Mouse (Mus musculus): ENCODE measurements around the gene Rnf19b. TPM values are rescaled to one million over a fixed set of nuclear protein-coding genes. Genes with fewer than 3 reads are reported as not detected.

The Rnf19b gene
- total and polyA plus RNA-seq, 3 experiments: 75.3 to 104 (median 98.3) TPM

DNA sequence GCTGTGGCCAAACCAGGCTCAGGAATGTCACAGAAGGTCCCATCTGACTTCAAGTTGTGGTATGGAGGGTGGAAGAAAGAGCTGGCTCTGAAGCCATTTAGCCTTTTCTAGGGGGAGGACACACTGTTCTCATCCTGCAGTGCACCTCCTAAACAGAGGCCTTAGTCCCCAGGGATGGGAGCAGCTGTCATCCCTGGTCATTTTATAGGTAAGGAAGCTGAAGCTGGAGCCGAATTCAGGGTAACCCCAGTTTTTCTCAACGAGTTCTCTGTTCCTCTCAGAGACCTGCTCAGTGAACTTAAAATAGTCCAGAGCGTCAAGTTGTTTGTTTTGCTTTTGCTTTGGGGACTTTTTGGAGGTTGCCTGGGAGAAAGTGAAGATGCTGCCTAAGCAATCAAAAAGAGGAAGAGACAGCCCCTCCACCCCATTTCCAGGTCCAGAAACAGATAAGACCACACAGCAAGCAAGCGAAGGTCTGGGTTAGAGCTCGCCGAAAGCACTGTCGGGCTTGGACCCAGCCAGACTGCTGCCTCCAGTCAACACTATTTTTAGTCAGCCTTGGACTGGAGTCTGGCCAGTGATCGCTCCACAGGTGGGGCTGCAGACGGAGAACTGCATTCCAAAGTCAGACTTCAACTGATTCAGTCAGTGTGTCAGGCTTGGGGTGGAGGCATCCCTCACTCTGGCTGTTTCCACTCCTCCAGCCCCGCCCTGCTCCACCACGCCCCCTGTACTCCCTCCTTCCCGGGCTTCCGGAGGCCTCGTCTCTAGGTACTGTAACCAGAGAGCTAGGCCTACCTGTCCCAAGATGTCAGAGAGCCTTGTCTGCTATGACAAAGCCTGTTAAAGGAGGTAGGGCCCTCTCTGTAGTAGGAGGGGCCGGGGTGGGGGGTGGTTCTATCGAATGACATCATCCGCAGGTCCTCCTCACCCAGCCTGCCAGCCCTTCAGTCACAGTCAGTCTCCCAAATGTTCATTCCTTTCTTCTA lies 24.8 kb upstream of the Rnf19b start (continued):
- TF ChIP-seq GABPA (IDR thresholded peaks at IDR 0.05; ENCODE audit: insufficient replicate concordance, low read depth, low read length): no peak
- TF ChIP-seq ZC3H11A (IDR thresholded peaks at IDR 0.05; ENCODE audit: low read depth, low read length): no peak
- peak; percentile 88 for TF ChIP-seq ETS1 (conservative IDR thresholded peaks at IDR 0.05; ENCODE audit: low read depth, low read length)
- TF ChIP-seq HCFC1 (IDR thresholded peaks at IDR 0.05; ENCODE audit: low read depth, low read length): no peak
- TF ChIP-seq MAX (IDR thresholded peaks at IDR 0.05; ENCODE audit: low read length): no peak
- TF ChIP-seq ZMIZ1 (IDR thresholded peaks at IDR 0.05; ENCODE audit: low read depth, low read length): no peak
- no peak for TF ChIP-seq ZNF384 (IDR thresholded peaks at IDR 0.05; ENCODE audit: low read depth, low read length)
- TF ChIP-seq CTCF (conservative IDR thresholded peaks at IDR 0.05 in 1 of 2, IDR thresholded peaks at IDR 0.05 in 1 of 2; ENCODE audit: low read depth in 2 of 2, low read length in 2 of 2): no peak
- TF ChIP-seq CHD1 (IDR thresholded peaks at IDR 0.05; ENCODE audit: low read depth, low read length): no peak
- TF ChIP-seq JUND (conservative IDR thresholded peaks at IDR 0.05; ENCODE audit: low read depth, low read length): no peak; the same call in 1 of the 2 replicates
- TF ChIP-seq MAFK (IDR thresholded peaks at IDR 0.05; ENCODE audit: insufficient replicate concordance, low read length): peak; percentile 83
- peak; percentile 95 for TF ChIP-seq MEF2A (IDR thresholded peaks at IDR 0.05; ENCODE audit: borderline replicate concordance, low read depth, low read length)

DNA sequence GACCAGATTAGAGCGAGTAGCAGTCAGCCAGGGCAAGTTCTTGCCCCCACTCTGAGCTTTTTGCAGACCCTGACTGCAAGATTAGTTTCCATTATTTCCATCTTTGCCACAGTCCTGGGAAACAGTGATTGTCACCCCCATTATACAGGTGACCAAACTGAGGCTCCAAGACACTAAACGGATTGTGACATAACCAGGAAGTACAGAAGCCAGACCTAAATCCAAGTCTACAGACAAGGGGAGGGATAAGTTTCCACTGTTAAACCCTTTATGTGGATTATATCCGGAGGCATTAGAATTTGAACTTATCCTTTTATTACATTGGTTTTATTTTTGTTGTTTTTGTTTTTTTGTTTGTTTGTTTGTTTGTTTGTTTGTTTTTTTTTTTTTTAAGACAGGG lies 23.8 kb upstream of the Rnf19b start:
- no peak overlapping the region for H3K9ac ChIP-seq (ENCODE audit: insufficient read depth, low read depth)
- DNase-seq (ENCODE audit: extremely low read depth): peak; percentile 24
- peak overlapping the region; percentile 89 for H3K4me2 ChIP-seq (ENCODE audit: insufficient read depth, low read depth, poor library complexity, severe bottlenecking)
- H3K4me1 ChIP-seq (ENCODE audit: control insufficient read depth in 1 of 2, insufficient read depth in 2 of 2): peaks cover 19 to 48% of the 10 kb centered on the region in 2 experiments
- TF ChIP-seq SIN3A (IDR thresholded peaks at IDR 0.05; ENCODE audit: low read length) (no peak; the same call in 1 of the 2 replicates), POLR2A (IDR thresholded peaks at IDR 0.05; ENCODE audit: low read depth, low read length) (no peak), CHD1 (IDR thresholded peaks at IDR 0.05; ENCODE audit: low read depth, low read length) (0 out of 2 replicates have a peak, but pooled peaks have one; percentile 73), ZNF384 (IDR thresholded peaks at IDR 0.05; ENCODE audit: low read depth, low read length) (no peak)
- no peaks in the 10 kb centered on the region for H3K79me2 ChIP-seq (replicated peaks; ENCODE audit: control insufficient read depth, extremely low read depth, insufficient read depth, poor library complexity, severe bottlenecking)
- H3K27ac ChIP-seq (ENCODE audit: insufficient read depth, low read depth): peak overlapping the region; percentile 99
- in situ Hi-C loops (cut with MboI; ENCODE audit: low pct_ligation_motif_present, low pct_unique_long_range_greater_than_20kb, low sequenced_read_pairs): loop anchor here (10.0 kb wide), 1 partner anchor 59 kb away; no protein-coding TSS in a partner anchor
- H3K27me3 ChIP-seq (replicated peaks): no peaks in the 10 kb centered on the region
- dilution Hi-C loops (cut with MboI; ENCODE audit: extremely low pct_ligation_motif_present, extremely low pct_unique_long_range_greater_than_20kb, low sequenced_read_pairs): no loop called here
- H3K36me3 ChIP-seq (replicated peaks in 1 of 2; ENCODE audit: control insufficient read depth in 1 of 2, insufficient read depth in 1 of 2, low read length in 1 of 2): no peaks in the 10 kb centered on the region
- peak overlapping the region in 2 of 3 experiments; percentile 37 to 51 for H3K4me3 ChIP-seq (replicated peaks in 1 of 3; ENCODE audit: low read depth in 2 of 3, low read length in 2 of 3, poor library complexity in 1 of 3)
- H3K9me3 ChIP-seq (replicated peaks; ENCODE audit: low read length): no peaks in the 10 kb centered on the region

Data from CH12.LX (cell line).